Mouse (Mus musculus): ENCODE results near the gene Osbpl7. TPM values are rescaled to one million over a fixed set of nuclear protein-coding genes. Genes with fewer than 3 reads are reported as not detected.

Osbpl7 gene
- 8.5 and 10.8 TPM in 2 replicates for polyA plus RNA-seq (2016; fragmentation: Nextera tagmentation; extraction: Ambion mirVana)

- WGBS, result 8% methylated on average over 18 of the region's 18 CpGs
- H3K9ac ChIP-seq (replicated peaks), result peak within 1 kb of the TSS; percentile 86
- H3K27ac ChIP-seq (replicated peaks), result peak within 1 kb of the TSS; percentile 15; the same call in 1 of the 2 replicates
- peak; percentile 79 for ATAC-seq (ENCODE audit: low FRiP score, low read depth)
- H3K9me3 ChIP-seq, result no peaks in the 10 kb centered on the region
- H3K4me2 ChIP-seq (replicated peaks), result peak within 1 kb of the TSS; percentile 95
- no peaks in the 10 kb centered on the region for H3K27me3 ChIP-seq
- peaks cover 23% of the 10 kb centered on the region for H3K4me1 ChIP-seq
- peaks cover 46% of the 10 kb centered on the region for H3K36me3 ChIP-seq
- H3K4me3 ChIP-seq, result peak within 1 kb of the TSS; percentile 73
Observed at GRCm38 (mm10) chr11:97050216-97050943, at the start of gene Osbpl7. TSS of gene Osbpl7 (plus strand) at chr11:97050628.

DNA sequence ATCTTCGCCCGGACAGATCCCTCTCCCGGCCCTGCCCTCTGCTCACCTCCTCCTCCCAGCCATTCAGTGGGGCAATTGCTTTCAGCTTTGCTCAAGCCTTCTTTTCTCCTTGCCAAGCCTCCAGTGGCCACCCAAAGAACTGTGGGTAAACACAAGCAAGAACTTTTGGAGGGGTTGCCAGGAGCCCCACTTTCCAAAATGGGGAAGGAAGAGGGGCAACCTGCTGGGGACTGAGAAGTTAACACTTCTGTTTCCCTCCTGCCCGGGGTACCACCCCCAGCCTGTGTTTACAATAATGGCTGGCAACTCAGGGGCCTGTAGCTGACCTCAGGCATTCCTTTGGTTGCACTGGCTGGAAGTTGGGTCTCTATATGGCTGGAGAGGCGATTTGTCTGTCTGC is 47.3 kb upstream of the Osbpl7 start:
- Histone ChIP-seq H3K36me3 (no peaks in the 10 kb centered on the region), H3K27ac (replicated peaks) (no peak overlapping the region), H3K9me3 (no peaks in the 10 kb centered on the region), H3K4me1 (peaks cover 11% of the 10 kb centered on the region; the same call in 1 of the 2 replicates), H3K27me3 (peaks cover 51% of the 10 kb centered on the region), H3K4me2 (replicated peaks) (no peak overlapping the region), H3K9ac (replicated peaks) (no peak overlapping the region), H3K4me3 (no peak overlapping the region)
- no peak for ATAC-seq (ENCODE audit: low FRiP score, low read depth)
- WGBS, result 36% methylated on average over 5 of the region's 5 CpGs

DNA sequence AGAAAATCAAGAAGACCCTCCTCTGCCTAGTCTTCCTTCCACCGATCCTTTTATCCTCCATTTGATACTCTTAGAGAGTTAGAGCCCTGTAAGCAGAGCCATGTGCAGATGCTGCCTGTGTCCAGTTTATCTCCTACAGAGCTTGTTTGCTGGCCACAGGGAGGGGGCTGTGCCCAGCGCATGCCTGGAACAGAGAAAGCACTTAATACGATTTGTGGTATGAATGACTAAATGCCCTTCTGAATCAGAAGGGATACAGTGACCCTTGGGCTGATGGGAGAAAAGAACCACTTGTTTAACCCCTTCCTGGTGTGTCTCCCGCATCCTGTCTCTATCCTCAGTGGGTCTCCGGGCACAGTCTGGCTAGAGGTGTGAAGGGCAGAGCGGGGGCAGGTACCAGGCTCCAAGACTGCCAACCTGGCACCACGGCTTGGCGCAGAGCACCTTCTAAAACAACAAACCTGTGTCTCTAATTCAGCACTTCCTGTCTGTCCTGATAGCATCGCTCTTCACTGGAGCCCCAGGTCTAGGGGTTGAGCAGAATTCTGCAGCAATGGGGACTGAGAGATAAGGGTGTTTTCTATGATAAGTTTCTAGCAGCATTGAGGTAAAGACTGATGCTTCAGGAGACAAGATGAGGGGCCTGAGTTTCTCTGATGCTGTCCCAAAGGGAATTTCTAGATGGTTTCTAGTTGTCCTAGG is 43.2 kb upstream of the Osbpl7 start:
- no peak for ATAC-seq (ENCODE audit: low FRiP score, low read depth)
- Histone ChIP-seq H3K27ac (replicated peaks) (no peak overlapping the region), H3K4me1 (0 out of 2 replicates have a peak, but pooled peaks cover 2% of the 10 kb centered on the region), H3K36me3 (no peaks in the 10 kb centered on the region), H3K4me2 (replicated peaks) (no peak overlapping the region), H3K27me3 (peaks cover 60% of the 10 kb centered on the region), H3K9ac (replicated peaks) (no peak overlapping the region), H3K4me3 (no peak overlapping the region), H3K9me3 (no peaks in the 10 kb centered on the region)
- 75% methylated on average over 9 of the region's 9 CpGs for WGBS

- H3K9ac ChIP-seq (replicated peaks), result no peak overlapping the region
- H3K4me2 ChIP-seq (replicated peaks), result no peak overlapping the region
- no peaks in the 10 kb centered on the region for H3K36me3 ChIP-seq
- no peak overlapping the region for H3K4me3 ChIP-seq
- 0 out of 2 replicates have a peak, but pooled peaks cover 2% of the 10 kb centered on the region for H3K4me1 ChIP-seq
- no peaks in the 10 kb centered on the region for H3K9me3 ChIP-seq
- peaks cover 63% of the 10 kb centered on the region for H3K27me3 ChIP-seq
- 71% methylated on average over 8 of the region's 8 CpGs for WGBS
- ATAC-seq (ENCODE audit: low FRiP score, low read depth), result no peak
- H3K27ac ChIP-seq (replicated peaks), result no peak overlapping the region
Observed at GRCm38 (mm10) chr11:97009198-97009790, 41.1 kb upstream of the Osbpl7 start.

DNA sequence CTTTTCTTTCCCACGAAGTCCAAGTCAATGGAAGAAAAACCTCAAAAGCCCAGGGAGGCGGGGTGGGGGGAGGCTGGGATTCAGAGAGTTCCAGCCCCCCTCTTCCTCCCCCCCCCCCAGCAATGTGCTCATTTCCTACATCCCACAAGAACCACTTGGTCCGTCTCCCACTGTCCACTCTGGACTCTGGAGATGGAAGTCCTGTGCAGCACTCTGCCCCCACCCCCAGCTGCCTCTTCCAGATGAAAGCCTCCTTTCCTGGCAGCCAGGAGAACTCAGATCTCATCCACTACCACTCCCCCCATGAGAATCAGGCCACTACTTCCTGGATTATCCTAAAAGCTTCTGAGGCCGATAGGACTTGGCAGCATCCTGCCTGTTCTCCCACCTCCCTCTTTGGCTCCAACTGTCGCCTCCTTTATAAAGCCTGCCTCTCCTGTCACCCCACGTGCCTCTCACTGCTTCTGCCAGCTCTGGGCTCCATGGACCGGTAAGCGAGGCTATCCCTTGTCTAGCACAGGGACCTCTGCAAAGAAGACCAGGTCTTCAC is 37.2 kb upstream of the Osbpl7 start, which contains the start of gene Sp6:
Gene Sp6 (plus strand): TSS at position 274 of the 550 bp plus-strand sequence.
- H3K4me3 ChIP-seq, result no peak within 1 kb of the TSS
- H3K27me3 ChIP-seq, result peaks cover 87% of the 10 kb centered on the region
- H3K27ac ChIP-seq (replicated peaks), result no peak within 1 kb of the TSS
- H3K4me2 ChIP-seq (replicated peaks), result no peak within 1 kb of the TSS
- 20% methylated on average over 7 of the region's 8 CpGs for WGBS
- H3K9me3 ChIP-seq, result no peaks in the 10 kb centered on the region
- H3K9ac ChIP-seq (replicated peaks), result no peak within 1 kb of the TSS
- no peak for ATAC-seq (ENCODE audit: low FRiP score, low read depth)
- no peaks in the 10 kb centered on the region for H3K36me3 ChIP-seq
- H3K4me1 ChIP-seq, result 0 out of 2 replicates have a peak, but pooled peaks cover under 1% of the 10 kb centered on the region

GRCm38 (mm10) chr11:97017696-97018582 is 32.5 kb upstream of the Osbpl7 start:
- WGBS, result 1% methylated on average over 36 of the region's 36 CpGs
- peaks cover 97% of the 10 kb centered on the region for H3K27me3 ChIP-seq
- H3K4me1 ChIP-seq, result peaks cover 28% of the 10 kb centered on the region
- H3K36me3 ChIP-seq, result no peaks in the 10 kb centered on the region
- peak overlapping the region; percentile 34 for H3K4me3 ChIP-seq
- H3K9me3 ChIP-seq, result no peaks in the 10 kb centered on the region
- peak overlapping the region; percentile 34; the same call in 1 of the 2 replicates for H3K9ac ChIP-seq (replicated peaks)
- peak overlapping the region; percentile 43; the same call in 1 of the 2 replicates for H3K4me2 ChIP-seq (replicated peaks)
- no peak overlapping the region for H3K27ac ChIP-seq (replicated peaks)
- no peak for ATAC-seq (ENCODE audit: low FRiP score, low read depth)

GRCm38 (mm10) chr11:97018583-97019344 is 31.7 kb upstream of the Osbpl7 start:
- Histone ChIP-seq H3K4me1 (peaks cover 28% of the 10 kb centered on the region), H3K9ac (replicated peaks) (peak overlapping the region; percentile 34; the same call in 1 of the 2 replicates), H3K9me3 (no peaks in the 10 kb centered on the region), H3K4me2 (replicated peaks) (peak overlapping the region; percentile 43), H3K27ac (replicated peaks) (no peak overlapping the region), H3K36me3 (no peaks in the 10 kb centered on the region), H3K4me3 (peak overlapping the region; percentile 34), H3K27me3 (peaks cover 97% of the 10 kb centered on the region)
- no peak for ATAC-seq (ENCODE audit: low FRiP score, low read depth)
- WGBS, result under 1% methylated on average over 59 of the region's 68 CpGs

DNA sequence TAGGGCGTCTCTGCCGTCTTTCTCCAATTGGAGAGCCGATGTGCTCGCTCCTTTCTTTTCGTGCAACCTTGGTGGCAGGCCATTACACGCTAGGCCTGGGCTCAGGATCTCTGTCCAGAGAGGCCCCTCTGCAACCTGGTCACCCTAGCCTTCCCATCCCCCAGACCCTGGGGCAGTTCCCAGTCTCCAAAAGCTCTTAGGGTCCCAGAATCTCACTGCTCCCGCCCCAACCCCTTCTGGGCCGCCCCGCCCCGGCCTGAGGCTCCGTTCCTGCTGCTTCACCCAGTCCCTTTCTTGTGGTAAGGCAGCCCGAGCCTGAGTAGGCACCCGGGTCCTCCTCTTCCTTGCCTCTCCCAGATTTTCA is 31.1 kb upstream of the Osbpl7 start:
- Histone ChIP-seq H3K27ac (replicated peaks) (no peak overlapping the region), H3K27me3 (peaks cover 97% of the 10 kb centered on the region), H3K36me3 (no peaks in the 10 kb centered on the region), H3K4me1 (peaks cover 28% of the 10 kb centered on the region), H3K4me2 (replicated peaks) (no peak overlapping the region), H3K9ac (replicated peaks) (no peak overlapping the region), H3K4me3 (no peak overlapping the region), H3K9me3 (no peaks in the 10 kb centered on the region)
- no peak for ATAC-seq (ENCODE audit: low FRiP score, low read depth)
- 4% methylated on average over 13 of the region's 13 CpGs for WGBS

DNA sequence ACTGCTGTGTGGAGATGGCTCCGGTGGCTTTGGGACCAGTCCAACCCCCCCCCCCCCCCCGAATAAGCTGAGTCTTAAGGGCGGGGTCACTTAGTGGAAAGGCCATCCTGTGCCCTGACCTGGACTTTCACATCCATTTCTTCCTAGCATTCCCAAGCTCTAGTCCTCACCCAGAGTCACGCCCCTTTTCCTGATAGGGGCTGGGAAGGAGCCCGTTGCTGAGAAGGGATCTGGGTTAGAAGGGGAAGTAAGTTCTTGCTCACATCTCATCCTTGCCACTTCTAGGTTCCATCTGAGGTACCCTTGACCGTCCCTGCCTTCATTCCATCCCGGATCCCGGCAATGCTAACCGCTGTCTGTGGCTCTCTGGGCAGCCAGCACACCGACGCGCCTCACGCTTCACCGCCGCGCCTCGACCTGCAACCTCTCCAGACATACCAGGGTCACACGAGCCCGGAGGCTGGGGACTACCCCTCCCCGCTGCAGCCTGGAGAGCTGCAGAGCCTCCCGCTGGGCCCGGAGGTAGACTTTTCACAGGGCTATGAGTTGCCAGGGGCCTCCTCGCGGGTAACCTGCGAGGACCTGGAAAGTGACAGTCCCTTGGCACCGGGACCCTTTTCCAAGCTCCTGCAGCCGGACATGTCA is 29.2 kb upstream of the Osbpl7 start:
- H3K9ac ChIP-seq (replicated peaks), result no peak overlapping the region
- no peak for ATAC-seq (ENCODE audit: low FRiP score, low read depth)
- peaks cover 40% of the 10 kb centered on the region for H3K4me1 ChIP-seq

DNA sequence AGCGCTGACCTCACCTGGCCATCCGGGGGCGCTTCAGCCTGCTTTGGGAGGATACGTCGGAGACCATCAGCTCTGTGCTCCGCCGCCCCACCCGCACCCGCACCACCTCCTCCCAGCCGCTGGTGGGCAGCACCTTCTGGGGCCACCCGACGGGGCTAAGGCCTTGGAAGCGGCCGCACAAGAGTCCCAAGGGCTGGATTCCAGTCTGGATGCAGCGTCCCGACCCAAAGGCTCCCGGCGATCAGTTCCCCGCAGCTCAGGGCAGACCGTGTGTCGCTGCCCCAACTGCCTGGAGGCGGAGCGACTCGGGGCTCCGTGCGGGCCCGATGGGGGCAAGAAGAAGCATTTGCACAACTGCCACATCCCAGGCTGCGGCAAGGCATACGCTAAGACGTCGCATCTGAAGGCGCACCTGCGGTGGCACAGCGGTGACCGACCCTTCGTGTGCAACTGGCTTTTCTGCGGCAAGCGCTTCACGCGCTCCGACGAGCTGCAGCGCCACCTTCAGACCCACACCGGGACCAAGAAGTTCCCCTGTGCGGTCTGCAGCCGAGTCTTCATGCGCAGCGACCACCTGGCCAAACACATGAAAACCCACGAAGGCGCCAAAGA is 28.4 kb upstream of the Osbpl7 start:
- no peaks in the 10 kb centered on the region for H3K36me3 ChIP-seq
- peak; percentile 53 for ATAC-seq (ENCODE audit: low FRiP score, low read depth)
- H3K27ac ChIP-seq (replicated peaks), result no peak overlapping the region
- H3K4me1 ChIP-seq, result peaks cover 40% of the 10 kb centered on the region
- H3K27me3 ChIP-seq, result peaks cover 89% of the 10 kb centered on the region
- peak overlapping the region; percentile 54 for H3K9ac ChIP-seq (replicated peaks)
- under 1% methylated on average over 50 of the region's 50 CpGs for WGBS
- peak overlapping the region; percentile 65 for H3K4me2 ChIP-seq (replicated peaks)
- no peaks in the 10 kb centered on the region for H3K9me3 ChIP-seq
- H3K4me3 ChIP-seq, result peak overlapping the region; percentile 46

More for the DNA sequence above, 29.2 kb upstream of the Osbpl7 start:
- peak overlapping the region; percentile 46 for H3K4me3 ChIP-seq
- H3K36me3 ChIP-seq, result no peaks in the 10 kb centered on the region
- H3K27me3 ChIP-seq, result peaks cover 96% of the 10 kb centered on the region
- no peaks in the 10 kb centered on the region for H3K9me3 ChIP-seq
- peak overlapping the region; percentile 65 for H3K4me2 ChIP-seq (replicated peaks)
- no peak overlapping the region for H3K27ac ChIP-seq (replicated peaks)
- 2% methylated on average over 25 of the region's 27 CpGs for WGBS

Data from midbrain, embryonic 12.5 days (tissue).